Mouse (Mus musculus): ENCODE data around the gene Dynll1. TPM values are rescaled to one million over a fixed set of nuclear protein-coding genes. Genes with fewer than 3 reads are reported as not detected.

Gene Dynll1
- 100 to 1,000 TPM; 438 to 603 TPM for polyA plus RNA-seq (2017; shearing (Covaris generic))

DNA sequence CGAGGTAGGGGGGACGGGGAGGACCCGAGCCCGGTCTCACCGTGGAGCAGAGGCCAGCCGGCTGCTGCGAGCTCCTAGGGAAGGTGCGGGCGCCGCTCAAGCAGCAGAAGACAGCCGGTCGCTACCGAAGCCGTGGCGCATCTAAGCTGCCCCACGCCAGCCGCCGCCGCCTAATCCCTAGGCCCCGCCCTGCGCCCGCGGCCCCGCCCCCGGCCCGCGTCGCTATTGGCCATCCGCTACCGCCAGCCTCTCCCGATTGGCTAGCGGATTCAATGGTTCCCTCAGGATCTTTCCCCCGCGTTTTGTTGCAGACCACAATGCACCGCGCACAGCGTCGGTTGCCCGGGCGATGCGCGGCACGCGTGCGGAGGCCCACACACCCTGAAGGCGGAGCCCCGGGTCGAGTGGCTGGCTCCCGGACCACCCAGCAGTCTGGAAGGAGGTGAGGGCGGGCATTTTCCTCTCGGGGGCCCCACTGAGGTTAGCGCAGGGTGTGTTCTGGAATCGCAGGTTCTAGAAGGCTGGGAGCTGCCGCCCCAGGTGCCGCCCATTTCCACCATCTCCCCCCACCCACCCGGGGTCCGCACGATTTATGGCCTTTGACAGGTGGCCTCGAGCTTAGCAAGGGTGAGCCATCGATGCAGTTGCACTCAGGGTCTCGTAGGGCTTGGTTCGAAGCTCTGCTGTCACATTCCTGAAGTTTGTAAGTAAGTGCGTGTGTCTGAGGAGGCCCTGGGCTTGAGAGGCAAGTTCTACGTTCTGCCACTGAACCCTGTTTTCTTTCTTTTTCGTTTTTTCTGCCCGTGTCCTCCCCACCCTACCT is at the start of gene Dynll1:
Dynll1 (minus strand) TSS at position 208 of the 823 bp plus-strand sequence.

GRCm38 (mm10) chr5:115348546-115349224 is 47.9 kb upstream of the Dynll1 start, which contains the start of gene Cox6a1:
TSS of gene Cox6a1 (minus strand) at chr5:115348981.

GRCm38 (mm10) chr5:115340577-115341313 is 39.9 kb upstream of the Dynll1 start, which contains the start of the genes Gatc and Triap1:
TSS of gene Gatc (minus strand) at chr5:115341178.
TSS of gene Triap1 (plus strand) at chr5:115341225.

DNA sequence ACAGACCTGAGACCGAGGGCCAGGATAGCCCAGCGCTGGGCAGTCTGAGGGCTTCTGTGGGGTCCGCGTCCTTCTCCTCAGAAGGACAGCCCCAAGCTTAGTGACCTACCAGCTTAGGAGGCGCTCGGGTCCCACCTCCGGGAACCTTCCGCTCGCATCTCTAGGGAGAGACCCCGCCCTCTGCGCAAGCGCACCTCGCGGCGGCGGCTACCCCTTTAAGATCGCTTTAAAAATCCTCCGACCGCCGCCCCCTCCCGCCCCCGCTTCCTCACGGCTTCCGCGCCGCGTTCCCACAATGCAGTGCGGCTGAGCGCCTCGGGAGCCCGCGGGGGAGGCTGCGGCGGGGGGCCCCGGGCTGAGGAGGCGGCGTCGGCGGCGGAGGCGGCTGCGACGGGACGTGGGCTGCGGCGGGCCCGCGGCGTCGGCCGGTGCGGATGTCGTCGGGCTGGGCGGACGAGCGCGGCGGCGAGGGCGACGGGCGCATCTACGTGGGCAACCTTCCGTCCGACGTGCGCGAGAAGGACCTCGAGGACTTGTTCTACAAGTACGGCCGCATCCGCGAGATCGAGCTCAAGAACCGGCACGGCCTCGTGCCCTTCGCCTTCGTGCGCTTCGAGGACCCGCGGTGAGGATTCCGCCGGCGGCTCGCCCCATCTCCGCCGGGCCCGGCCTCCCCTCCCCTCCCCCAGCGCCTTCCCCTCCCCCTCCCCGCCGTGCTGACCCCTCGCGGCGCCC is 26.2 kb upstream of the Dynll1 start, which contains the start of gene Srsf9:
Srsf9 (plus strand) TSS at position 303 of the 735 bp plus-strand sequence.

GRCm38 (mm10) chr5:115279226-115280049 is 21.4 kb downstream of the Dynll1 start, which contains the start of gene Coq5:
TSS of gene Coq5 (plus strand) at chr5:115279666.

GRCm38 (mm10) chr5:115272812-115273548 is 27.8 kb downstream of the Dynll1 start, which contains the start of gene Rnf10:
TSS of gene Rnf10 (minus strand) at chr5:115272898.

Other genes with a start within 250 kb of the Dynll1 start
- gene Gm10401, start 202.7 kb downstream of the Dynll1 start, polyA plus RNA-seq (2017; shearing (Covaris generic)): not detected
- 10 to 100 TPM; 43.3 to 48.4 TPM for gene Acads, start 181.7 kb downstream of the Dynll1 start, polyA plus RNA-seq (2017; shearing (Covaris generic))
- 10 to 100 TPM; 50.5 to 65.3 TPM for gene Unc119b, start 166.0 kb downstream of the Dynll1 start, polyA plus RNA-seq (2017; shearing (Covaris generic))
- gene Mlec, start 142.8 kb downstream of the Dynll1 start, polyA plus RNA-seq (2017; shearing (Covaris generic)): 10 to 100 TPM; 52.9 to 86.0 TPM
- gene Cabp1, start 106.6 kb downstream of the Dynll1 start, polyA plus RNA-seq (2017; shearing (Covaris generic)): under 1 TPM; 0.29 to 0.76 TPM
- gene Pop5, start 65.2 kb downstream of the Dynll1 start, polyA plus RNA-seq (2017; shearing (Covaris generic)): 100 to 1,000 TPM; 160 to 229 TPM
- 100 to 1,000 TPM in 1 of 2 experiments, 10 to 100 TPM in 1; 91.3 to 145 TPM for gene Rnf10, start 28.1 kb downstream of the Dynll1 start, polyA plus RNA-seq (2017; shearing (Covaris generic))
- 10 to 100 TPM; 28.5 to 38.5 TPM for gene Coq5, start 21.3 kb downstream of the Dynll1 start, polyA plus RNA-seq (2017; shearing (Covaris generic))
- gene Srsf9, start 26.2 kb upstream of the Dynll1 start, polyA plus RNA-seq (2017; shearing (Covaris generic)): 100 to 1,000 TPM; 126 to 162 TPM
- 10 to 100 TPM; 20.3 to 23.1 TPM for gene Gatc, start 40.2 kb upstream of the Dynll1 start, polyA plus RNA-seq (2017; shearing (Covaris generic))
- gene Triap1, start 40.2 kb upstream of the Dynll1 start, polyA plus RNA-seq (2017; shearing (Covaris generic)): 10 to 100 TPM; 43.1 to 47.1 TPM
- gene Cox6a1, start 48.0 kb upstream of the Dynll1 start, polyA plus RNA-seq (2017; shearing (Covaris generic)): 100 to 1,000 TPM; 570 to 585 TPM
- not detected for gene Msi1, start 128.6 kb upstream of the Dynll1 start, polyA plus RNA-seq (2017; shearing (Covaris generic))
- not detected for gene Pla2g1b, start 165.3 kb upstream of the Dynll1 start, polyA plus RNA-seq (2017; shearing (Covaris generic))
- 10 to 100 TPM; 11.7 to 14.5 TPM for gene Sirt4, start 183.7 kb upstream of the Dynll1 start, polyA plus RNA-seq (2017; shearing (Covaris generic))
- gene Pxn, start 205.7 kb upstream of the Dynll1 start, polyA plus RNA-seq (2017; shearing (Covaris generic)): 10 to 100 TPM; 32.0 to 38.5 TPM

Data from activated CD4-positive, CD25-positive, alpha-beta regulatory T cell (primary cell).